Mouse (Mus musculus): ENCODE results near the gene Cyp3a13. TPM values are rescaled to one million over a fixed set of nuclear protein-coding genes. Genes with fewer than 3 reads are reported as not detected.

The Cyp3a13 gene
- not detected for polyA plus RNA-seq (2017; shearing (Covaris generic))

DNA sequence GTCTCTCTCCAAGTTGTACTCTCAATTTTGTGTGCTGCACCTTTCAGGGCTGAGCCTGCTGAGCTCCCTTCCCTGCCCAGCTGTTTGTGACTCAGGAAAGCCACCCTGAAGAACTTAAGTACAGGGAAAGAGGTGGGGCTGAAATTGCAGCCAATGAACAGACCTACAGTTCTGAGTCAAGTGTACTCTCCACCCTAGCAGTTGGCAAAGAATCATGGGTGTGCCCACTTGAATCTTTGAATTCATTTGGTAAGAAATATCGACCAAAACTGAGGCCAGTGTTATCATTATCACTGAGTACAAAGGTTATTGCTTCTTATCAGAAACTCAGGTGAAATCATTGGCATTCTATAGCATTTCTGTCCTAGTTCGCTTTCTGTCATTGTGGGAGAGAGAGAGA, at the start of gene Cyp3a13:
TSS of gene Cyp3a13 (minus strand) at position 88 of the 400 bp plus-strand sequence.

DNA sequence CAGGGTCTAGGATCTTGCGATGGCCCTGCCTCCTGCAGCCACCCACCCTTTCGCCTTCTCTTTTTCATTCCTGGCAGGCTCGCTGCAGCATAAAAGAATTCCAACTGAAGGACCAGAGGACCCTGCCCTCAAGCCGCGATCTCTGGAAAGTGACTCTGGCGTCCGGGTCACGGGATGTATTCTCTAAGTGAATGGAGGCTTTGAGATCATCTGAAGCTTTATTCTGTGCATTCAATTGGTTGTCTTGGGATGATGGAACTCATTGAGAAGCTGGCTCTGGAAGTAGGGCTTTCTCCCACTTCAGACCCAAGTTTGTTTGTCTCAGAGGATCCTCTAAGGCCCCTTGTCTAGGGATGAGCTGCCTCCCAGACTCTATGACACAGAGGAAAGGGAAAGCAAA, 41.5 kb upstream of the Cyp3a13 start, which contains the start of gene Gjc3:
TSS of gene Gjc3 (minus strand) at position 154 of the 400 bp plus-strand sequence.

DNA sequence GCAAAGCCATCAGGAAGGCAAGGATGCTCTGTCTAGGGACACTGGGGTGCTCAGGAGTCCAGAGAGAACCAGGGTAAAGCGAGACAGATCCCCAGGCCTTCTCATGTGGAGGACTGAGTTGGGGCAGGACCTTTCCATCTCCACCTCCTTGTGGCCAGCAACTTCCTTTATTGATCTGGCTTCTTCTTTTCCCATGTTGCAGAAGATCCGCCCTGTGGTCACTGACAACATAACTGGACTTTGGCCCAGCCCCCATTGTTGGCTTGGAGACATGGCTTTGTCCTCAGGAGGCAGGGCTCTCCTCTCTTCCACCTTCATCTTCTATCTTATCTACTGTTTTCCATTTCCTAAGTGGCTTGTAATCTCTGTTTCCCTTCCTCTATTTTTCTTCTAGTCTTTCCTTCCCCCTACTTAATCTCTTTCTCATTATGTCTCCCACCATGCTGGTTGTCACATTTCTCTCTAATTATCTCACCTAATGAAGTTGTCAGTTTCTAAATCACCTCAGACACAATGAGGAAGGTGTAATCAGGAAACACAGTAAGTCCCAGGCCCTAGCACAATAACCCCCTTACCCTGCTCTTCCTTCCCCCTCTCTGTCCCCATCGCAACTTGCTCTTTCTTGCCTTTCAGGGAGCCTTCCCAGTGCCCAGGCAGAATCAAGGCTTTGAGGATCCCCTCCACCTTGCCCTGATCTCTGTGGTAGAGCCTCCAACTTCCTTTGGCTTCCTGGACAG, 49.6 kb downstream of the Cyp3a13 start, which contains the start of gene Pilrb2:
TSS of gene Pilrb2 (minus strand) at position 172 of the 737 bp plus-strand sequence.

DNA sequence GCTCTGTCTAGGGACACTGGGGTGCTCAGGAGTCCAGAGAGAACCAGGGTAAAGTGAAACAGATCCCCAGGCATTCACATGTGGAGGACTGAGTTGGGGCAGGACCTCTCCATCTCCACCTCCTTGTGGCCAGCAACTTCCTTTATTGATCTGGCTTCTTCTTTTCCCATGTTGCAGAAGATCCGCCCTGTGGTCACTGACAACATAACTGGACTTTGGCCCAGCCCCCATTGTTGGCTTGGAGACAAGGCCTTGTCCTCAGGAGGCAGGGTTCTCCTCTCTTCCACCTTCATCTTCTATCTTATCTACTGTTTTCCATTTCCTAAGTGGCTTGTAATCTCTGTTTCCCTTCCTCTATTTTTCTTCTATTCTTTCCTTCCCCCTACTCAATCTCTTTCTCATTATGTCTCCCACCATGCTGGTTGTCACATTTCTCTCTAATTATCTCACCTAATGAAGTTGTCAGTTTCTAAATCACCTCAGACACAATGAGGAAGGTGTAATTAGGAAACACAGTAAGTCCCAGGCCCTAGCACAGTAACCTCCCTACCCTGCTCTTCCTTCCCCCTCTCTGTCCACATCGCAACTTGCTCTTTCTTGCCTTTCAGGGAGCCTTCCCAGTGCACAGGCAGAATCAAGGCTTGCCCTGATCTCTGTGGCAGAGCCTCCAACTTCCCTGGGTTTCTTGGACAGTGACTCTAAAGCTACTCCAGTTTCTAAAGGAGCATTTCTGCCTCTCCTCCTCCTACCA, 63.3 kb downstream of the Cyp3a13 start, which contains the start of gene Pilrb1:
TSS of gene Pilrb1 (minus strand) at position 147 of the 751 bp plus-strand sequence.

Other genes with a start within 250 kb of the Cyp3a13 start
- 35.1 TPM for gene Agfg2, start 236.9 kb downstream of the Cyp3a13 start, polyA plus RNA-seq (2017; shearing (Covaris generic))
- 0.57 TPM for gene Nyap1, start 180.0 kb downstream of the Cyp3a13 start, polyA plus RNA-seq (2017; shearing (Covaris generic))
- 412 TPM for gene Tsc22d4, start 175.9 kb downstream of the Cyp3a13 start, polyA plus RNA-seq (2017; shearing (Covaris generic))
- 39.6 TPM for gene Ppp1r35, start 142.8 kb downstream of the Cyp3a13 start, polyA plus RNA-seq (2017; shearing (Covaris generic))
- 17.5 TPM for gene Mepce, start 134.0 kb downstream of the Cyp3a13 start, polyA plus RNA-seq (2017; shearing (Covaris generic))
- 8.9 TPM for gene Zcwpw1, start 133.8 kb downstream of the Cyp3a13 start, polyA plus RNA-seq (2017; shearing (Covaris generic))
- 2.7 TPM for gene Pilra, start 85.3 kb downstream of the Cyp3a13 start, polyA plus RNA-seq (2017; shearing (Covaris generic))
- 3.6 TPM for gene Pilrb1, start 63.5 kb downstream of the Cyp3a13 start, polyA plus RNA-seq (2017; shearing (Covaris generic))
- gene Pilrb2, start 49.8 kb downstream of the Cyp3a13 start, polyA plus RNA-seq (2017; shearing (Covaris generic)), result 2.2 TPM
- gene Gjc3, start 41.5 kb upstream of the Cyp3a13 start, polyA plus RNA-seq (2017; shearing (Covaris generic)), result not detected
- not detected for gene Azgp1, start 59.9 kb upstream of the Cyp3a13 start, polyA plus RNA-seq (2017; shearing (Covaris generic))
- not detected for gene Smok3a, start 99.6 kb upstream of the Cyp3a13 start, polyA plus RNA-seq (2017; shearing (Covaris generic))
- not detected for gene Smok3b, start 99.8 kb upstream of the Cyp3a13 start, polyA plus RNA-seq (2017; shearing (Covaris generic))
- not detected for gene Smok3c, start 131.6 kb upstream of the Cyp3a13 start, polyA plus RNA-seq (2017; shearing (Covaris generic))
- 24.9 TPM for gene Zkscan1, start 163.5 kb upstream of the Cyp3a13 start, polyA plus RNA-seq (2017; shearing (Covaris generic))
- gene Zscan21, start 195.3 kb upstream of the Cyp3a13 start, polyA plus RNA-seq (2017; shearing (Covaris generic)), result 29.4 TPM
- 21.6 TPM for gene Zfp113, start 234.1 kb upstream of the Cyp3a13 start, polyA plus RNA-seq (2017; shearing (Covaris generic))
- 229 TPM for gene Cops6, start 239.5 kb upstream of the Cyp3a13 start, polyA plus RNA-seq (2017; shearing (Covaris generic))